In genomic region chr7:45630064-45630907, GRCm38 (mm10) we compare ENCODE assay signal across 18 mouse cellular contexts. TPM values are rescaled to one million over a fixed set of nuclear protein-coding genes. Genes with fewer than 3 reads are reported as not detected.
DNase-seq lines count a peak whose midpoint lies in the region; ATAC-seq and TF ChIP-seq lines count a peak whose summit lies in the region.
"Had no signal": no experiment of that assay in that cellular context is flagged by ENCODE, and none has a peak within 500 bp of the region (broad histone marks: within the 10 kb centered on the region; RNA-seq: fewer than 3 reads in every experiment).

No protein-coding gene starts in this region.

- H3K4me1 ChIP-seq in midbrain, embryonic 14.5 days (ENCODE audit: control insufficient read depth, insufficient read depth, low read length), result peaks cover 6% of the 10 kb centered on the region; the same call in 1 of the 2 replicates
- peaks cover 19% of the 10 kb centered on the region for H3K4me1 ChIP-seq in midbrain, embryonic 15.5 days
- H3K4me1 ChIP-seq in heart, embryonic 16.5 days (ENCODE audit: control insufficient read depth, insufficient read depth, low read length), result peaks cover 13% of the 10 kb centered on the region
- no peaks in the 10 kb centered on the region for H3K4me1 ChIP-seq in forebrain, postnatal 0 days (ENCODE audit: insufficient read depth)

- intact Hi-C loops in heart, postnatal 25 days (cut with DNase I), result loop anchor here (2.0 kb wide), 1 partner anchor 19 kb away; no protein-coding TSS in a partner anchor

- no peak overlapping the region for H3K4me2 ChIP-seq in midbrain, embryonic 14.5 days (ENCODE audit: low read length)
- no peak overlapping the region for H3K4me2 ChIP-seq in midbrain, embryonic 15.5 days
- peak overlapping the region; percentile 95; the same call in 1 of the 2 replicates for H3K4me2 ChIP-seq in heart, embryonic 16.5 days (ENCODE audit: low read depth, low read length)
- H3K4me2 ChIP-seq in forebrain, postnatal 0 days (ENCODE audit: low read depth), result no peak overlapping the region
- H3K4me2 ChIP-seq: limb, embryonic 12.5 days had no signal

- no peak for ATAC-seq in midbrain, embryonic 14.5 days (ENCODE audit: low FRiP score, low TSS enrichment)
- no peak for ATAC-seq in midbrain, embryonic 15.5 days (replicated peaks)
- no peak for ATAC-seq in heart, embryonic 16.5 days (replicated peaks; ENCODE audit: extremely low read depth, insufficient read depth, low FRiP score)
- no peak for ATAC-seq in forebrain, postnatal 0 days
- ATAC-seq: forebrain, embryonic 14.5 days; Patski had no signal

- H3K36me3 ChIP-seq in midbrain, embryonic 14.5 days (ENCODE audit: control insufficient read depth, insufficient read depth, low read length), result no peaks in the 10 kb centered on the region
- H3K36me3 ChIP-seq in midbrain, embryonic 15.5 days (replicated peaks), result no peaks in the 10 kb centered on the region
- H3K36me3 ChIP-seq in heart, embryonic 16.5 days (ENCODE audit: control insufficient read depth, insufficient read depth), result no peaks in the 10 kb centered on the region
- H3K36me3 ChIP-seq in forebrain, postnatal 0 days (ENCODE audit: insufficient read depth), result peaks cover 9% of the 10 kb centered on the region; the same call in 1 of the 2 replicates
- H3K36me3 ChIP-seq: limb, embryonic 12.5 days had no signal

- H3K27me3 ChIP-seq in midbrain, embryonic 14.5 days (ENCODE audit: control insufficient read depth, insufficient read depth, low read length), result peaks cover 8% of the 10 kb centered on the region; the same call in 1 of the 2 replicates
- peaks cover 11% of the 10 kb centered on the region for H3K27me3 ChIP-seq in midbrain, embryonic 15.5 days (replicated peaks)
- peaks cover 10% of the 10 kb centered on the region; the same call in 1 of the 2 replicates for H3K27me3 ChIP-seq in heart, embryonic 16.5 days (ENCODE audit: control insufficient read depth, insufficient read depth, low read length)
- no peaks in the 10 kb centered on the region for H3K27me3 ChIP-seq in forebrain, postnatal 0 days (ENCODE audit: insufficient read depth, low read length)
- H3K27me3 ChIP-seq: Patski had no signal

- WGBS in midbrain, embryonic 14.5 days, result 73% methylated on average over 23 of the region's 23 CpGs
- 66% methylated on average over 23 of the region's 23 CpGs for WGBS in midbrain, embryonic 15.5 days
- 68% methylated on average over 23 of the region's 23 CpGs for WGBS in heart, embryonic 16.5 days
- 72% methylated on average over 23 of the region's 23 CpGs for WGBS in forebrain, postnatal 0 days

- H3K9me3 ChIP-seq in midbrain, embryonic 14.5 days (ENCODE audit: control insufficient read depth, low read length), result no peaks in the 10 kb centered on the region
- H3K9me3 ChIP-seq in midbrain, embryonic 15.5 days, result no peaks in the 10 kb centered on the region
- H3K9me3 ChIP-seq in heart, embryonic 16.5 days (replicated peaks; ENCODE audit: control insufficient read depth, low read length), result no peaks in the 10 kb centered on the region
- no peaks in the 10 kb centered on the region for H3K9me3 ChIP-seq in forebrain, postnatal 0 days (ENCODE audit: low read length)
- H3K9me3 ChIP-seq: limb, embryonic 12.5 days had no signal

- H3K9ac ChIP-seq in midbrain, embryonic 14.5 days (replicated peaks; ENCODE audit: low read length), result no peak overlapping the region
- no peak overlapping the region for H3K9ac ChIP-seq in midbrain, embryonic 15.5 days
- no peak overlapping the region for H3K9ac ChIP-seq in heart, embryonic 16.5 days (ENCODE audit: low read length)
- no peak overlapping the region for H3K9ac ChIP-seq in forebrain, postnatal 0 days
- H3K9ac ChIP-seq: limb, embryonic 12.5 days had no signal

- no peak overlapping the region for H3K27ac ChIP-seq in midbrain, embryonic 14.5 days (replicated peaks; ENCODE audit: low read depth, low read length)
- H3K27ac ChIP-seq in midbrain, embryonic 15.5 days, result no peak overlapping the region
- H3K27ac ChIP-seq in heart, embryonic 16.5 days (ENCODE audit: low read length), result peak overlapping the region; percentile 18; the same call in 1 of the 2 replicates
- H3K27ac ChIP-seq in forebrain, postnatal 0 days (ENCODE audit: low read depth, low read length), result no peak overlapping the region
- H3K27ac ChIP-seq: limb, embryonic 12.5 days; stomach, postnatal 0 days had no signal

- no peak overlapping the region for H3K4me3 ChIP-seq in midbrain, embryonic 14.5 days (replicated peaks; ENCODE audit: low read depth, low read length)
- no peak overlapping the region for H3K4me3 ChIP-seq in midbrain, embryonic 15.5 days
- H3K4me3 ChIP-seq in heart, embryonic 16.5 days (ENCODE audit: low read length), result no peak overlapping the region; the same call in 1 of the 2 replicates
- H3K4me3 ChIP-seq in forebrain, postnatal 0 days (ENCODE audit: low read depth, low read length), result no peak overlapping the region
- H3K4me3 ChIP-seq: limb, embryonic 12.5 days had no signal

- TF ChIP-seq CTCF in forebrain, postnatal 0 days (IDR thresholded peaks at IDR 0.05; ENCODE audit: low read depth), result no peak

- DNase-seq in heart, adult 11 months, result peak; percentile 94
- no peak for DNase-seq in heart, postnatal 25 days (ENCODE audit: low spot score)
- peak; percentile 55 for DNase-seq in midbrain, embryonic 14.5 days
- peak; percentile 37 for DNase-seq in retina, postnatal 1 day
- no peak for DNase-seq in forebrain, postnatal 0 days
- no peak for DNase-seq in thymus, postnatal 14 days
- DNase-seq: adrenal gland, postnatal 36 days; cerebellum, adult 2 months; gastrocnemius, postnatal 25 days; right cerebral cortex, postnatal 25 days had no signal

RNA-seq across cellular contexts. Expression of gene Rasip1, which starts 3.0 kb away (rescaled TPM):
- total RNA-seq in heart, postnatal 25 days (2021), result 10 to 100 TPM; 26.3 to 33.6 TPM
- 12.3 and 14.9 TPM in 2 replicates for polyA plus RNA-seq in midbrain, embryonic 14.5 days (2014; fragmentation: Nextera tagmentation; extraction: Ambion mirVana)
- polyA plus RNA-seq in midbrain, embryonic 15.5 days (2015; fragmentation: Nextera tagmentation; extraction: Ambion mirVana), result 21.8 and 23.1 TPM in 2 replicates
- polyA plus RNA-seq in heart, embryonic 16.5 days (2015; fragmentation: Nextera tagmentation; extraction: Ambion mirVana), result 15.4 and 16.3 TPM in 2 replicates
- 26.5 and 37.4 TPM in 2 replicates for total RNA-seq in forebrain, postnatal 0 days (2014; rRNA removed)
- polyA plus RNA-seq in forebrain, postnatal 0 days (2015; fragmentation: Nextera tagmentation; extraction: Ambion mirVana), result 22.8 and 27.2 TPM in 2 replicates

RNA-seq across cellular contexts. Expression of gene Izumo1, which starts 8.7 kb away (rescaled TPM):
- under 1 TPM; 0.21 to 0.39 TPM for total RNA-seq in heart, postnatal 25 days (2021)
- polyA plus RNA-seq in midbrain, embryonic 14.5 days (2014; fragmentation: Nextera tagmentation; extraction: Ambion mirVana), result not detected in 2 replicates
- not detected in 2 replicates for polyA plus RNA-seq in midbrain, embryonic 15.5 days (2015; fragmentation: Nextera tagmentation; extraction: Ambion mirVana)
- 0.21 and 0.26 TPM in 2 replicates for polyA plus RNA-seq in heart, embryonic 16.5 days (2015; fragmentation: Nextera tagmentation; extraction: Ambion mirVana)
- 0.08 and 0.14 TPM in 2 replicates for total RNA-seq in forebrain, postnatal 0 days (2014; rRNA removed)
- polyA plus RNA-seq in forebrain, postnatal 0 days (2015; fragmentation: Nextera tagmentation; extraction: Ambion mirVana), result not detected in 2 replicates
- total RNA-seq: gastrocnemius, postnatal 25 days had no signal
- polyA plus RNA-seq: forebrain, embryonic 14.5 days had no signal

RNA-seq across cellular contexts. Expression of gene Mamstr, which starts 9.5 kb away (rescaled TPM):
- total RNA-seq in heart, postnatal 25 days (2021), result 1 to 10 TPM; 6.0 to 8.4 TPM
- 3.0 and 4.3 TPM in 2 replicates for polyA plus RNA-seq in midbrain, embryonic 14.5 days (2014; fragmentation: Nextera tagmentation; extraction: Ambion mirVana)
- 3.6 and 3.8 TPM in 2 replicates for polyA plus RNA-seq in midbrain, embryonic 15.5 days (2015; fragmentation: Nextera tagmentation; extraction: Ambion mirVana)
- polyA plus RNA-seq in heart, embryonic 16.5 days (2015; fragmentation: Nextera tagmentation; extraction: Ambion mirVana), result 7.6 and 9.0 TPM in 2 replicates
- total RNA-seq in forebrain, postnatal 0 days (2014; rRNA removed), result 2.2 and 2.8 TPM in 2 replicates
- polyA plus RNA-seq in forebrain, postnatal 0 days (2015; fragmentation: Nextera tagmentation; extraction: Ambion mirVana), result 2.6 TPM in 2 replicates

RNA-seq across cellular contexts. Expression of gene Fut1, which starts 13.2 kb away (rescaled TPM):
- not detected for total RNA-seq in heart, postnatal 25 days (2021)
- not detected in 2 replicates for polyA plus RNA-seq in midbrain, embryonic 14.5 days (2014; fragmentation: Nextera tagmentation; extraction: Ambion mirVana)
- polyA plus RNA-seq in midbrain, embryonic 15.5 days (2015; fragmentation: Nextera tagmentation; extraction: Ambion mirVana), result not detected in 2 replicates
- polyA plus RNA-seq in heart, embryonic 16.5 days (2015; fragmentation: Nextera tagmentation; extraction: Ambion mirVana), result 0.15 and 0.83 TPM in 2 replicates
- 0.08 and 0.29 TPM in 2 replicates for total RNA-seq in forebrain, postnatal 0 days (2014; rRNA removed)
- polyA plus RNA-seq in forebrain, postnatal 0 days (2015; fragmentation: Nextera tagmentation; extraction: Ambion mirVana), result not detected in 2 replicates
- total RNA-seq: adrenal gland, postnatal 36 days; gastrocnemius, postnatal 25 days had no signal
- polyA plus RNA-seq: forebrain, embryonic 14.5 days; limb, embryonic 12.5 days had no signal

RNA-seq across cellular contexts. Expression of gene Fgf21, which starts 15.0 kb away (rescaled TPM):
- total RNA-seq in heart, postnatal 25 days (2021), result not detected
- not detected in 2 replicates for polyA plus RNA-seq in midbrain, embryonic 14.5 days (2014; fragmentation: Nextera tagmentation; extraction: Ambion mirVana)
- polyA plus RNA-seq in midbrain, embryonic 15.5 days (2015; fragmentation: Nextera tagmentation; extraction: Ambion mirVana), result not detected in 2 replicates
- 1.5 and 1.7 TPM in 2 replicates for polyA plus RNA-seq in heart, embryonic 16.5 days (2015; fragmentation: Nextera tagmentation; extraction: Ambion mirVana)
- total RNA-seq in forebrain, postnatal 0 days (2014; rRNA removed), result not detected in 2 replicates
- polyA plus RNA-seq in forebrain, postnatal 0 days (2015; fragmentation: Nextera tagmentation; extraction: Ambion mirVana), result not detected in 2 replicates
- total RNA-seq: gastrocnemius, postnatal 25 days; layer of hippocampus, adult 8-10 months had no signal
- polyA plus RNA-seq: cerebellum, adult 2 months; embryonic facial prominence, embryonic 11.5 days; forebrain, embryonic 14.5 days; limb, embryonic 12.5 days had no signal

Comparison
In these comparisons a context has a peak if more than half of its experiments do, and no peak if none do; other contexts are left out.
1. DNase-seq: peak in heart, adult 11 months (single experiment), midbrain, embryonic 14.5 days (single experiment) and retina, postnatal 1 day (single experiment); none in heart, postnatal 25 days (single experiment), forebrain, postnatal 0 days (single experiment) and thymus, postnatal 14 days (single experiment).